Mouse (Mus musculus): ENCODE results near the gene Srebf2. TPM values are rescaled to one million over a fixed set of nuclear protein-coding genes. Genes with fewer than 3 reads are reported as not detected.

Gene Srebf2
- total RNA-seq, 1 experiment: 173 TPM

DNA sequence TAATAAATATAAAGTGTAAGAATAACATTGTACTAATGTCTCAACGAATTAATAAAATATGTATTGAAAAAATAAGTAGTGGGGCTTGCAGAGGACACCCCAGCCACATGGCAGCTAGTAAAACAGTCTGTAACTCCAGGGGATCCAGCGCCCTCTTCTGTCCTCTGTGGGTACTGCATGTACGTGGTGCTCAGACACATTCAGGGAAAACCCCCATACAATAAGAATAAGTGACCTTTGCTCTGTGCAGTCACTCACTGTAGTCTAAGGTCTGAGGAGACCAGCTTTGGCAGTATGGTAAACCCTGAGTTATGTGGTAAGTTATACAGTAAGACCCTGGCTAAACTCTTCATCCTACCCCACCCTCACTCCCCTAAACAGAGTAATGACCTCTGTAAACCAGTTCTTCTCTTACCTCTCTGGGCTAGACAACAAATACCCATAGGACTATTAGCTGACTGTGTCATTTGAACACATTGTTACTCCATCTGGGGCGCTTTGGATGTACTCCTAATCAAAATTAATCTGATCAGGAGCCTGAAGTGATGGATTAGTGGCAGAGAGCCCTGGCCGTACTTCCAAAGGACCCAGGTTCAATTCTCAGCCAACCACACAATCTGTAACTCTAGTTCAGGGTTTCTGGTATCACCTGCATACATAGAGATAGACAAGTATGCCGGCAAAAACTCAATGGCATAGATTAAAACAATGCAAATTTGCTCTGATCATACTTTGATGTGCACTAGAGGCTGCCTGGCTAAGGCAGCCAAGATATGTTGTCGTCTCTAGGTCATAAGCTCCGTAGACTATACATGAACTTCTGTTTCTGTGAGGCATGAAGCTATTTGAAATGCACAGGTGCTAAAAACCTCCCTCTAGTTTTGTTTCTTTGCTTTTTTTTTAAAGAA is 18.6 kb downstream of the Srebf2 start:
- peak; percentile 74 for DNase-seq (ENCODE audit: low read depth, low spot score)
- H3K4me1 ChIP-seq (ENCODE audit: control insufficient read depth in 2 of 2, insufficient read depth in 2 of 2, low read length in 2 of 2, poor library complexity in 1 of 2): peaks cover 17 to 39% of the 10 kb centered on the region in 2 experiments
- no peaks in the 10 kb centered on the region for H3K9me3 ChIP-seq (ENCODE audit: control insufficient read depth, insufficient read depth, low read depth, low read length)
- H3K36me3 ChIP-seq (ENCODE audit: control insufficient read depth, insufficient read depth, low read length, poor library complexity, severe bottlenecking): peaks cover 13% of the 10 kb centered on the region
- TF ChIP-seq ZC3H11A (IDR thresholded peaks at IDR 0.05; ENCODE audit: borderline replicate concordance, low read depth, low read length) (no peak), ZNF384 (IDR thresholded peaks at IDR 0.05; ENCODE audit: low read depth, low read length) (no peak), HCFC1 (IDR thresholded peaks at IDR 0.05; ENCODE audit: borderline replicate concordance, insufficient read depth, low read length) (no peak), CHD2 (IDR thresholded peaks at IDR 0.05; ENCODE audit: low read depth, low read length) (no peak), MAFK (IDR thresholded peaks at IDR 0.05; ENCODE audit: insufficient read depth, low read depth, low read length) (no peak)
- in situ Hi-C loops (cut with MboI; ENCODE audit: low sequenced_read_pairs in 2 of 2, unreplicated experiment in 2 of 2): no loop called here
- peak overlapping the region; percentile 23; the same call in 1 of the 2 replicates for H3K9ac ChIP-seq (ENCODE audit: insufficient read depth, low read depth, low read length, poor library complexity, severe bottlenecking)
- H3K27ac ChIP-seq (ENCODE audit: insufficient read depth, low read depth, low read length, poor library complexity, severe bottlenecking): peak overlapping the region; percentile 56; the same call in 1 of the 2 replicates
- H3K4me3 ChIP-seq (ENCODE audit: insufficient read depth in 1 of 2, low read depth in 1 of 2, low read length in 2 of 2, poor library complexity in 1 of 2, severe bottlenecking in 1 of 2): peak overlapping the region in 1 of 2 experiments; percentile 11; a peak in 1 of 4 replicates

DNA sequence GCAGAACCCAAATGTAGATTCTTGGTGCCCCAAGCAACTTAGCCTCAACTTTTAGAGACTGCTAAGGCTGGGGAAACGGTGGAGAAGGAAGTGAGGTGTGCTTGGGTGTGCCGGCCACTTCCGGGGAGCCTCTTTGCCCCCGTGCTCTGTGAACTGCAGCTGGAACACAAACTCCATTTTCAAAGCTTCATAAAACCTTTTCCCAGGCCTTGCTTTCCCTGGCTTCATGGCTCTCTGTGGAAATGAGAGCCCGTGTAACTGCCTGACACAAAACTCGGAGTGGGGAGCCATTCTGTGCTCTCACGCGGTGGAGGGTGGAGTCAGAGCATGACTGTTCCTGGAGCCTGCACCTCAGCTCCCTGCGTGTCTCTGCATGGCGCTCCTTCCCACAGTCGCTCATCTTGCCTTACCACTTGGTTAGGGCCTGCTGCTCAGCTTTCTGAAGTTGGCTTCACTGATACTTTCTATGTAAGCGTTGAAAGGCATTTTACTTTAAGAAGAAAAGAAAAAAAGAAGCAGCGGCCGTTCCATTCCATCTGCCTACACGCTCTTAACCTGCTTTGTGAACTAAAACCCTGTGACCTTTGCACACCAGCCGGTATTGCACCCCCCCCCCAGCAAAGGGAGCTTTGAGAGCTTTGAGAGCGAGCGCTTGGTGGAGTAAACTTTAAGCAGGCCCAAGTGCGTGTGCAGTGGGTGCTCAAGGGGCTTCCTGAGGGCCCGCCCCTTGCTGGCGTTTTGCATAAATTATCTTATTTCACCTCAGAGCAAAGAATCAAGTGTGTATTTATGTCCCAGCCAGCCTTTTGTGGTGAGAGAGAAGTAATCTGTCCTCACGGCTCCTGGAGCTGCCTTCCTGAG is 19.5 kb downstream of the Srebf2 start:
- DNase-seq (ENCODE audit: low read depth, low spot score): no peak
- Histone ChIP-seq H3K4me1 (ENCODE audit: control insufficient read depth in 2 of 2, insufficient read depth in 2 of 2, low read length in 2 of 2, poor library complexity in 1 of 2) (peaks cover 15 to 40% of the 10 kb centered on the region in 2 experiments), H3K36me3 (ENCODE audit: control insufficient read depth, insufficient read depth, low read length, poor library complexity, severe bottlenecking) (peaks cover 20% of the 10 kb centered on the region), H3K27ac (ENCODE audit: insufficient read depth, low read depth, low read length, poor library complexity, severe bottlenecking) (peak overlapping the region; percentile 56; the same call in 1 of the 2 replicates), H3K9ac (ENCODE audit: insufficient read depth, low read depth, low read length, poor library complexity, severe bottlenecking) (peak overlapping the region; percentile 76; the same call in 1 of the 2 replicates), H3K4me3 (ENCODE audit: insufficient read depth in 1 of 2, low read depth in 1 of 2, low read length in 2 of 2, poor library complexity in 1 of 2, severe bottlenecking in 1 of 2) (peak overlapping the region; percentile 32 to 40), H3K9me3 (ENCODE audit: control insufficient read depth, insufficient read depth, low read depth, low read length) (no peaks in the 10 kb centered on the region)
- TF ChIP-seq ZNF384 (IDR thresholded peaks at IDR 0.05; ENCODE audit: low read depth, low read length): no peak
- in situ Hi-C loops (cut with MboI; ENCODE audit: low sequenced_read_pairs in 2 of 2, unreplicated experiment in 2 of 2): no loop called here

DNA sequence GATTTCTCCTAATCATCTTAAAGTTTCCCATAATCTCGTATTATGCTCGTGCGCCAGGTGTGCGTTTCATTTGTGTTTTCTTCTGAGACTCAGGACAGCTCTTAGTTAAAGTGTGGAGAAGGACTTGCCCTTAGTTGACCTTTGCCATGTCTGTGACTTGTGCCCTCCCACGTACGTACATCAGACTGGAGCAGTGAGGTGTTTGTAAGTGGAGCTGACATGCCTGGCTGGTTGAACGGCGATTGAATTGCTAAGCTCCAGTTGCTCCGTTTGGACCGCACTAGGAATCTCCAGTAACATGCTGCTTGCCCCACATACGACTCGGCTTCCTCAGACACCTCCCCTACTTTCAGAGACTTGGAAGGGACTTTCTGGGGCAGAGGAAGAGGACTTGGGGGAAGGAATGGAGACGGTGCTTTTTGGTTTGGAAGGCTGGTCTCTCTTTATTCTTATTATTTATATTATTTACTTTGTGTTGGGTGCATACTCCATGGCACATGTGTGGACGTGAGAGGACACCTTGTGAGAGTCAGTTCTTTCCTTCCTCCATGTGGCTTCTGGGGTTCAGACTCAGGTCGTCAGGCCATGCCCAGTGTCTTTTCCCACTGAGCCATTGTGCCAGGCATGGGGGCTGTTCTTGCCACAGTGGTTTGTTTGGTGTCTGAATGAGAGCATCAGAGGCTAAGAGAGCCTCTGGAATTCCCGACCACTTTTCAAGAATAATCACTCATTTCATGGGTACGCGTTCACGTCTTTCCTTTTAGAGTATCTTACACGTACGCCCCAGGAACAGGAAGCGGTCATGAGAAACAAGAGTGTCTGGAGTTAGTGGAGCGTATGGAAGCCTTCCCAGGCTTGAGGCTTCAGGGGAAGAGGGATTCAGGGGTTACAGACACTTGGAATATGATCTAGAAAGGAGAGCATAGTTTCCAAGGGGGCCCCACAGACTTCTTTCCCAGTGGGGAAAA is 20.5 kb downstream of the Srebf2 start:
- Histone ChIP-seq H3K4me1 (ENCODE audit: control insufficient read depth in 2 of 2, insufficient read depth in 2 of 2, low read length in 2 of 2, poor library complexity in 1 of 2) (peaks cover 16 to 40% of the 10 kb centered on the region in 2 experiments), H3K4me3 (ENCODE audit: insufficient read depth in 1 of 2, low read depth in 1 of 2, low read length in 2 of 2, poor library complexity in 1 of 2, severe bottlenecking in 1 of 2) (peak overlapping the region in 1 of 2 experiments; percentile 32; a peak in 1 of 4 replicates), H3K9me3 (ENCODE audit: control insufficient read depth, insufficient read depth, low read depth, low read length) (no peaks in the 10 kb centered on the region), H3K9ac (ENCODE audit: insufficient read depth, low read depth, low read length, poor library complexity, severe bottlenecking) (peak overlapping the region; percentile 76; the same call in 1 of the 2 replicates), H3K27ac (ENCODE audit: insufficient read depth, low read depth, low read length, poor library complexity, severe bottlenecking) (peak overlapping the region; percentile 26; the same call in 1 of the 2 replicates), H3K36me3 (ENCODE audit: control insufficient read depth, insufficient read depth, low read length, poor library complexity, severe bottlenecking) (peaks cover 26% of the 10 kb centered on the region)
- TF ChIP-seq HCFC1 (IDR thresholded peaks at IDR 0.05; ENCODE audit: borderline replicate concordance, insufficient read depth, low read length) (no peak), MAFK (IDR thresholded peaks at IDR 0.05; ENCODE audit: insufficient read depth, low read depth, low read length) (no peak), CHD2 (IDR thresholded peaks at IDR 0.05; ENCODE audit: low read depth, low read length) (no peak), ZNF384 (IDR thresholded peaks at IDR 0.05; ENCODE audit: low read depth, low read length) (no peak)
- DNase-seq (ENCODE audit: low read depth, low spot score): no peak
- in situ Hi-C loops (cut with MboI; ENCODE audit: low sequenced_read_pairs in 2 of 2, unreplicated experiment in 2 of 2): no loop called here

DNA sequence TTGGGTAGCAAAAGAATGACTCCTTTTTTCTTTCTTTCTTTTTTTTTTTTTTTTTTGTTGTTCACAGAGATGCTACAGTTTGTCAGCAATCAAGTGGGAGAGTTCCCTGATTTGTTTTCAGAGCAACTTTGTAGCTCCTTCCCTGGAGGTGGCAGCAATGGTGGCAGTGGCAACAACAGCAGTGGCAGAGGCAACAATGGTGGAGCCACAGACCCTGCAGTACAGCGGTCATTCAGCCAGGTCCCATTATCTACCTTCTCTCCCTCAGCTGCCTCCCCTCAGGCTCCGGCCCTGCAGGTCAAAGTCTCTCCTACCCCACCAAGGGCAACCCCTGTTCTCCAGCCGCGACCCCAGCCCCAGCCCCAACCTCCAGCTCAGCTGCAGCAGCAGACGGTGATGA is 22.7 kb downstream of the Srebf2 start:
- in situ Hi-C loops (cut with MboI; ENCODE audit: low sequenced_read_pairs in 2 of 2, unreplicated experiment in 2 of 2): no loop called here
- peaks cover 34% of the 10 kb centered on the region for H3K36me3 ChIP-seq (ENCODE audit: control insufficient read depth, insufficient read depth, low read length, poor library complexity, severe bottlenecking)
- 0 out of 2 replicates have a peak, but pooled peaks have one; percentile 48 for TF ChIP-seq ZNF384 (IDR thresholded peaks at IDR 0.05; ENCODE audit: low read depth, low read length)
- TF ChIP-seq ZC3H11A (IDR thresholded peaks at IDR 0.05; ENCODE audit: borderline replicate concordance, low read depth, low read length): no peak
- no peak for TF ChIP-seq HCFC1 (IDR thresholded peaks at IDR 0.05; ENCODE audit: borderline replicate concordance, insufficient read depth, low read length)
- H3K9me3 ChIP-seq (ENCODE audit: control insufficient read depth, insufficient read depth, low read depth, low read length): no peaks in the 10 kb centered on the region
- DNase-seq (ENCODE audit: low read depth, low spot score): no peak
- no peak overlapping the region for H3K27ac ChIP-seq (ENCODE audit: insufficient read depth, low read depth, low read length, poor library complexity, severe bottlenecking)
- H3K4me1 ChIP-seq (ENCODE audit: control insufficient read depth in 2 of 2, insufficient read depth in 2 of 2, low read length in 2 of 2, poor library complexity in 1 of 2): peaks cover 17 to 35% of the 10 kb centered on the region in 2 experiments
- H3K9ac ChIP-seq (ENCODE audit: insufficient read depth, low read depth, low read length, poor library complexity, severe bottlenecking): 0 out of 2 replicates have a peak overlapping the region, but pooled peaks have one; percentile 1
- H3K4me3 ChIP-seq (ENCODE audit: insufficient read depth in 1 of 2, low read depth in 1 of 2, low read length in 2 of 2, poor library complexity in 1 of 2, severe bottlenecking in 1 of 2): no peak overlapping the region

All from ES-E14 (cell line).